Mouse (Mus musculus) lung, postnatal 4 days (tissue): ENCODE data around the gene Abl2.

Experiments
- DNase-seq, 2 experiments: peaks; one replicate each; pipeline ENCODE4 v3.0.0; 2021

Abl2 gene

GRCm38 (mm10) chr1:156672720-156673475, 114.3 kb downstream of the Abl2 start:
- peak in 1 of 2 experiments; percentile 40 for DNase-seq

DNA sequence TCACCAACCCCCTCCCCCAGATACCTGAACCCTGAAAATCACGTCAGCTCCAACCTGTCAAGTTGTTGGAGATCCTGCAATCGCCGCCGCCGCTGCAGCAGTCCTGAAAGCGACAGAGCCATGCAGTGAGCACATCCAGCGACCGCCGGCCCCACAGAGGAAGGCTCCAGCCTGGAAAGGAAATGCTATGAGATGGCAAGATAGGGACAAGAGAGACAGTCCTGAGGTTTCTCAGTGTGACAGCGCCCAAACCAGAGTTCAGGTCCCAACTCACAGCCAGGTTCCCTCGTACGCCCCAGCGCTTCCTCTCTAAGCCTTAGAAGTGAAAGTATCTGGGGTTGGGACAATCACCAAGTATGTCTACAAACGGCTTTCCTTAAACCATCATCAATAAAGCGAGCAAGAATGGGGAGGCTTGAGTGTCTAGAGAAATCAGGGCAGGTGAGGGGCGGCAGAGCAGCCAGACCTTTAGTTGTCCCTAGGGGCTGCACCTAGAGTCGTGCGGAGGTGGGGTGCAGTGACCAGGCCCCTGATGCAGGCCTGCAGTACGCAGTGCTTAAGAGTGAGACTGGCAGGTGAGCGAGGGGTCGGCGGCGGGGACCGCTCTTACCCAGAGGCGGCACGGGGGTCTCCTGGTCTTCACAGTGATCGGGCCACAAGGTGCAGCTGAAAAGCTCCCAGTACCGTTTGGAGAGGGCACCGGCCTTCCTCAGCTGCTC, 115.0 kb downstream of the Abl2 start:
- DNase-seq, result peak; percentile 56 to 57

DNA sequence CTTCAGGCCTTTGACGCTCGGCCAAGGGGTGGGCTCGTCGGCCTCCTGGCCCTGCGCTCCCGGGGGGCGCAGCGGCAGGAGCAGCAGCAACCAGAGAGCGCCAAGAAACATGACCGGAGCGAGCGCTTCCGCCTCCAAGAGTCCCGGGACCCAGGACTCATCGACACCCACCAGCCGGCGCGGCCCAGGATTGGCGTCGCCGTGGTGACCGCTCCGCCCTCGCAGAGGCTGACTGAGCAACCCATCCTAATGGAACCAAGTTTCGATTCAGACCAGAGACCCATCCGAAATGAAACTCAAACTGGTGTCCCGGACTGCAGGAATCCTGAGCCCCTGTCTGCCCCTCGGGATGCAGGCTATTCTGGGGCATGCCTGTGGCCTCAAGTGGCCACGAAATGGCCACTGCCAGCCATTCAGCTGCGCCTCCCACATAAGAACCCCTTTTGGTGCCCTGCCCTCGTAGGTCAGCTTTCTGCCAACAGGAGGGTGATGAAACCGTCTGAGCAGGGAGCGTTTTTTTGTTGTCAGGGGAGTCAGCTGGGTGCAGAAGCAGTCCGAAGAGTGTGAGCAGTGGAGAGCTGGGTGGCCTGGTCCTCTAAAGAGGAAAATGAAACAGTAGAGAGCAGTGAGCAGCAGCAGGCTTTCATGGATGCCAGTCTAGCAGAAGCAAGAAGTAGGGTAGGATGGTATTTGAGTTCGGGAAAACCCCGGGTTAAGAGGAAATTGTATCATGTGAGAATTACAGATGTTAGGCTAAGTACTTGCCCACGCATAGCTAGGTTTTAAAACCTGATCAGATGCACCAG, 115.8 kb downstream of the Abl2 start, which contains the start of gene Tor3a:
TSS of gene Tor3a (minus strand) at position 162 of the 806 bp plus-strand sequence.
- DNase-seq, result peak; percentile 85 to 90

DNA sequence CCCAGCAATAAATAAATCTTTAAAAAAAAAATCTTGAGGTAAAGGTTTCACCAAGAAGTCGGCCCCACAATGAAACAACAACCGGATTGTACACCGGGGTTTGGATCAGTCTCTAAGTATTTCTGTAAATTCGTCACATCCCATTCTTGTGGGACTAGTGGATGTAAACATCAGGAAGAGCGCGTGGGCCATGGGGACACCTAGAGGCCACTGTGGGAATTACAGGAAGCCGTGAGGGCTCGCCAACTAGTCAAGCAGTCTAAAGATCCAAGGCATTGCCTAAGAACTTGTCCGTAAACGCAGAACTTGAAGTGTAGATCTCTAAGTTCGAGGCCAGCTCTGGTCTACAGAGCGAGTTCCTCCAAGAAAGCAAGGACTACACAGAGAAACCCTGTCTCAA, 117.6 kb downstream of the Abl2 start:
- peak; percentile 77 to 79 for DNase-seq

GRCm38 (mm10) chr1:156676596-156676995, 118.0 kb downstream of the Abl2 start:
- no peak for DNase-seq

GRCm38 (mm10) chr1:156677230-156677629, 118.6 kb downstream of the Abl2 start:
- no peak for DNase-seq

- no peak for DNase-seq
Measured at GRCm38 (mm10) chr1:156679599-156679998, 121.0 kb downstream of the Abl2 start.

DNA sequence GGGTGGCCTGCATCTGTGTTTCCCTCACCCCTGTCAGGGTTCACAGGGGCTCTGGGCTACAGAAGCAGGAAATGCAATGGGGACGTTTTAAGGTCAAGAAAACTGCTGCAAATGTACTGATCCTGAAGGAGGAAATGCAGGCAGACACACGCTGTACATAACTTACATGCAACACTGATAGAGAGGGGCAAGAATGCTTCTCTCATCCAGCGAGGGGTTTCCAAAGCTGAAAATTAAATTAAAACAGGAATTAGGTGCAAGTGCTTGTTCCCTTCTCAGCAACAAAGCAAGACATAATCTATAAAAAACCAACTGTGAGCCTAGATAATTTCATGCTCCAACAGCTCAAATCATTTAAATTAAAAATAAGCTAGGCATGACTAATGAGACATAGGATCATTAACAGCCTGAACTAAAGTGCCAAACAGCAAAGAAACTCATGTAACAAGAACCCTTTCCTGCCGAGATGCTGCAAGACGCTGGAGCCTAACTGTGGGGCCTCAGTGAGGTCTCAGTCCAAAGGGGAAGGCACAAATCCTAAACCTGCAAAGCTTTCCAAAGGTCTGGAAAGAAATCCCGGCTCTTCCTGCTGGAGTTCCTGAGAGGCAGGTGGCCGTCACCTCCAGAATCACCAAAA, 127.6 kb downstream of the Abl2 start:
- no peak for DNase-seq
